Mouse (Mus musculus) bone marrow, adult 2 months (tissue): ENCODE measurements around the gene Gm10337.

Experiments
- CTCF ChIP-seq: fragments of 200-500 bp; IDR thresholded peaks from 2 replicates; pipeline ENCODE4 v1.5.1; 2011; ENCODE audit warnings: low read length, control low read depth; ENCODE audit not compliant: control insufficient read depth, insufficient read depth
- POLR2A ChIP-seq: fragments of 200-500 bp; IDR thresholded peaks from 2 replicates; pipeline ENCODE4 v1.6.1; 2011; ENCODE audit warnings: low read depth, mild to moderate bottlenecking, control low read depth, low read length, borderline replicate concordance; ENCODE audit not compliant: control insufficient read depth

GRCm38 (mm10) chr15:102458050-102458736 is 45.3 kb upstream of the Gm10337 start:
- TF ChIP-seq POLR2A (no peak), CTCF (no peak)
